Mouse (Mus musculus): ENCODE data around the gene Itgb7. TPM values are rescaled to one million over a fixed set of nuclear protein-coding genes. Genes with fewer than 3 reads are reported as not detected.

Itgb7 gene
- polyA plus RNA-seq, 1 experiment from 2014 or later, result 1.3 TPM

- Histone ChIP-seq H3K27ac (replicated peaks; ENCODE audit: low read depth, low read length) (no peak overlapping the region), H3K4me1 (ENCODE audit: control insufficient read depth, insufficient read depth, low read length) (no peaks in the 10 kb centered on the region), H3K36me3 (replicated peaks; ENCODE audit: control insufficient read depth, insufficient read depth, low read depth, low read length) (no peaks in the 10 kb centered on the region), H3K27me3 (ENCODE audit: control insufficient read depth, insufficient read depth, low read length) (no peaks in the 10 kb centered on the region), H3K4me2 (ENCODE audit: low read depth, low read length) (no peak overlapping the region), H3K9ac (replicated peaks; ENCODE audit: low read length) (no peak overlapping the region), H3K4me3 (ENCODE audit: low read depth, low read length) (no peak overlapping the region), H3K9me3 (replicated peaks; ENCODE audit: control insufficient read depth, low read length) (no peaks in the 10 kb centered on the region)
- 91% methylated on average over 14 of the region's 14 CpGs for WGBS
- DNase-seq (ENCODE audit: low spot score), result no peak
- ATAC-seq (replicated peaks; ENCODE audit: insufficient number of reproducible peaks, low FRiP score, low TSS enrichment, low read depth), result no peak
Observed at GRCm38 (mm10) chr15:102179924-102180323, 51.8 kb downstream of the Itgb7 start.

- Histone ChIP-seq H3K9me3 (replicated peaks; ENCODE audit: control insufficient read depth, low read length) (no peaks in the 10 kb centered on the region), H3K9ac (replicated peaks; ENCODE audit: low read length) (no peak overlapping the region), H3K36me3 (replicated peaks; ENCODE audit: control insufficient read depth, insufficient read depth, low read depth, low read length) (no peaks in the 10 kb centered on the region), H3K4me3 (ENCODE audit: low read depth, low read length) (no peak overlapping the region), H3K27me3 (ENCODE audit: control insufficient read depth, insufficient read depth, low read length) (no peaks in the 10 kb centered on the region), H3K4me1 (ENCODE audit: control insufficient read depth, insufficient read depth, low read length) (no peaks in the 10 kb centered on the region), H3K4me2 (ENCODE audit: low read depth, low read length) (no peak overlapping the region), H3K27ac (replicated peaks; ENCODE audit: low read depth, low read length) (no peak overlapping the region)
- 84% methylated on average over 9 of the region's 9 CpGs for WGBS
- ATAC-seq (replicated peaks; ENCODE audit: insufficient number of reproducible peaks, low FRiP score, low TSS enrichment, low read depth) (no peak), DNase-seq (ENCODE audit: low spot score) (no peak)
Observed at GRCm38 (mm10) chr15:102179106-102179505, 52.6 kb downstream of the Itgb7 start.

DNA sequence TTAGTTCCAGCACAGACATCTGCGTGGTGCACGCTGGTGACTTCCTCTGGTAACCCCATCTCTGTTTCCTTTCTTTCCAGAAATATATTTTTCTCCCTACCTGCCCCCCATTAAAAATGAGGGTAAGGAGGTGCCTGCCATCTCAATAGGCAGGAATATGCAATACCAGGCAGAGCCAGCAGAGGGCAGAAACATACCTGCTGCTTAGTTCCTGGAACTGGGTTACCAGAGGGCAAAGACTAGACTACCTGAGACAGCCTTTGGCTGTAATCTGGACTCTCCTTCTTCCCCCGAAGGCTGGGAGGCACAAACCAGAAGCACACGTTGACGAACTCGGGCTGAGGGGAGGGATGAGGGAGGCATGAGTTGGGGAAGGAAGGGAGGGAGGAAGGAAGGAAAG, 53.5 kb downstream of the Itgb7 start:
- Histone ChIP-seq H3K4me1 (ENCODE audit: control insufficient read depth, insufficient read depth, low read length) (no peaks in the 10 kb centered on the region), H3K27ac (replicated peaks; ENCODE audit: low read depth, low read length) (no peak overlapping the region), H3K4me3 (ENCODE audit: low read depth, low read length) (no peak overlapping the region), H3K4me2 (ENCODE audit: low read depth, low read length) (no peak overlapping the region), H3K9ac (replicated peaks; ENCODE audit: low read length) (no peak overlapping the region), H3K9me3 (replicated peaks; ENCODE audit: control insufficient read depth, low read length) (no peaks in the 10 kb centered on the region), H3K36me3 (replicated peaks; ENCODE audit: control insufficient read depth, insufficient read depth, low read depth, low read length) (no peaks in the 10 kb centered on the region), H3K27me3 (ENCODE audit: control insufficient read depth, insufficient read depth, low read length) (no peaks in the 10 kb centered on the region)
- WGBS, result 11% methylated on average over 6 of the region's 6 CpGs
- DNase-seq (ENCODE audit: low spot score), result peak; percentile 84
- ATAC-seq (replicated peaks; ENCODE audit: insufficient number of reproducible peaks, low FRiP score, low TSS enrichment, low read depth), result no peak

DNA sequence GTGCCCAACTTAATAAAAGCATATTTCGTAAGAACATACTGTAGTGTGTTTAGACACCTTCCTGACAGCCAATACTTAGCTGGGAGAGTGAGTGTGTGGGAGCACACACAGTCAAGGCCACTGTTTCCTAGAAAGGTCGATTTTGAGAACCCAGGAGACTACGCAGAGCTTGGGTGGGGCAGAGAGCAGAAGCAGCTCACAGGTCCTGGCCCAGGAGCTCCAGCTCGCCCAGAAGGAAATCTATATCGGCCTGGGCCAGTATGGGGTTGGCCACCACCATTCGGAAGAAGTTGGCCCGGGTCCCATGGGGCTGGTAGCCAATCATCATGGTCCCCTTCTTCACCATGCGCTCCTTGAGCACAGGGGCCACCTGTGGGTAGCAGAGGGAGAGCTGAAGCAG, 54.3 kb downstream of the Itgb7 start:
- WGBS, result 92% methylated on average over 8 of the region's 8 CpGs
- Histone ChIP-seq H3K4me1 (ENCODE audit: control insufficient read depth, insufficient read depth, low read length) (no peaks in the 10 kb centered on the region), H3K27ac (replicated peaks; ENCODE audit: low read depth, low read length) (no peak overlapping the region), H3K36me3 (replicated peaks; ENCODE audit: control insufficient read depth, insufficient read depth, low read depth, low read length) (no peaks in the 10 kb centered on the region), H3K4me2 (ENCODE audit: low read depth, low read length) (no peak overlapping the region), H3K9me3 (replicated peaks; ENCODE audit: control insufficient read depth, low read length) (no peaks in the 10 kb centered on the region), H3K9ac (replicated peaks; ENCODE audit: low read length) (no peak overlapping the region), H3K4me3 (ENCODE audit: low read depth, low read length) (no peak overlapping the region), H3K27me3 (ENCODE audit: control insufficient read depth, insufficient read depth, low read length) (no peaks in the 10 kb centered on the region)
- ATAC-seq (replicated peaks; ENCODE audit: insufficient number of reproducible peaks, low FRiP score, low TSS enrichment, low read depth) (no peak), DNase-seq (ENCODE audit: low spot score) (no peak)

- no peak overlapping the region for H3K9ac ChIP-seq (replicated peaks; ENCODE audit: low read length)
- WGBS, result 89% methylated on average over 7 of the region's 7 CpGs
- no peak overlapping the region for H3K4me3 ChIP-seq (ENCODE audit: low read depth, low read length)
- ATAC-seq (replicated peaks; ENCODE audit: insufficient number of reproducible peaks, low FRiP score, low TSS enrichment, low read depth) (no peak), DNase-seq (ENCODE audit: low spot score) (no peak)
- no peaks in the 10 kb centered on the region for H3K4me1 ChIP-seq (ENCODE audit: control insufficient read depth, insufficient read depth, low read length)
- no peaks in the 10 kb centered on the region for H3K27me3 ChIP-seq (ENCODE audit: control insufficient read depth, insufficient read depth, low read length)
- H3K36me3 ChIP-seq (replicated peaks; ENCODE audit: control insufficient read depth, insufficient read depth, low read depth, low read length), result no peaks in the 10 kb centered on the region
- H3K27ac ChIP-seq (replicated peaks; ENCODE audit: low read depth, low read length), result no peak overlapping the region
- no peaks in the 10 kb centered on the region for H3K9me3 ChIP-seq (replicated peaks; ENCODE audit: control insufficient read depth, low read length)
- no peak overlapping the region for H3K4me2 ChIP-seq (ENCODE audit: low read depth, low read length)
Observed at GRCm38 (mm10) chr15:102176571-102177316, 55.0 kb downstream of the Itgb7 start.

DNA sequence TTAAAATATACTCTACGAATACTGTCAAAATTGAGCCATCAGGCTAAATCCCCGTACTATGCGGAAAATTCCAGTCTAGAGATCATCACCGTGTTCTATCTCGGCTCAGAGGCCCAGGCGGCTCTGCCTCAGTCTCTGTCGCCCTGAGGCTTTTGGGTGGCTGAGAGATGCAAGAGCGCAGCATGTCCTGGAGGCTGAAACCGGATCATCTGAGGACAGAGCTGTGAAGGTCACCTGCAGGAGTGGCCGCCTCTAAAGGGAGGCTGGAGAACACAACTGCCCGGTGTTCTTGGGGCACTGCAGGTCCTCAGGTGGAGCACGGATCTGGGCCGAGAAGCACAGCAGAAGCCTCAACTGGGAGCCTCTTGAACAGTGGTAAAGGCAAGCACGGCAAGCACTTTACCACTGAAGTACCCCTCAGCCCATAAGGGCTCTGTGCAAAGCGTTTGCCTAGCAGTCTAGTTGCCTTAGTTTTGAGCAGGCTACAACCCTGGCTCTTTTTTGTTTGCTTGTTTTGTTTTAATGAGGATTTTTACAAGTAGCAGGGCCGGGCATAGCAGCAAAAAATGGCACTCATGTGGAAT, 55.9 kb downstream of the Itgb7 start:
- Histone ChIP-seq H3K27ac (replicated peaks; ENCODE audit: low read depth, low read length) (no peak overlapping the region), H3K4me2 (ENCODE audit: low read depth, low read length) (no peak overlapping the region)

GRCm38 (mm10) chr15:102173581-102173980, 58.2 kb downstream of the Itgb7 start:
- H3K4me2 ChIP-seq (ENCODE audit: low read depth, low read length), result no peak overlapping the region
- H3K27me3 ChIP-seq (ENCODE audit: control insufficient read depth, insufficient read depth, low read length), result no peaks in the 10 kb centered on the region
- no peak for DNase-seq (ENCODE audit: low spot score)
- ATAC-seq (replicated peaks; ENCODE audit: insufficient number of reproducible peaks, low FRiP score, low TSS enrichment, low read depth), result no peak
- 63% methylated on average over 3 of the region's 3 CpGs for WGBS
- H3K9ac ChIP-seq (replicated peaks; ENCODE audit: low read length), result no peak overlapping the region
- H3K4me1 ChIP-seq (ENCODE audit: control insufficient read depth, insufficient read depth, low read length), result no peaks in the 10 kb centered on the region
- no peak overlapping the region for H3K27ac ChIP-seq (replicated peaks; ENCODE audit: low read depth, low read length)
- H3K36me3 ChIP-seq (replicated peaks; ENCODE audit: control insufficient read depth, insufficient read depth, low read depth, low read length), result no peaks in the 10 kb centered on the region
- H3K4me3 ChIP-seq (ENCODE audit: low read depth, low read length), result no peak overlapping the region
- no peaks in the 10 kb centered on the region for H3K9me3 ChIP-seq (replicated peaks; ENCODE audit: control insufficient read depth, low read length)

More for the DNA sequence above, 55.9 kb downstream of the Itgb7 start:
- no peak for ATAC-seq (replicated peaks; ENCODE audit: insufficient number of reproducible peaks, low FRiP score, low TSS enrichment, low read depth)
- no peaks in the 10 kb centered on the region for H3K36me3 ChIP-seq (replicated peaks; ENCODE audit: control insufficient read depth, insufficient read depth, low read depth, low read length)
- no peak overlapping the region for H3K4me3 ChIP-seq (ENCODE audit: low read depth, low read length)
- 85% methylated on average over 16 of the region's 16 CpGs for WGBS
- no peaks in the 10 kb centered on the region for H3K9me3 ChIP-seq (replicated peaks; ENCODE audit: control insufficient read depth, low read length)
- H3K4me1 ChIP-seq (ENCODE audit: control insufficient read depth, insufficient read depth, low read length), result no peaks in the 10 kb centered on the region
- no peak for DNase-seq (ENCODE audit: low spot score)
- H3K9ac ChIP-seq (replicated peaks; ENCODE audit: low read length), result no peak overlapping the region
- no peaks in the 10 kb centered on the region for H3K27me3 ChIP-seq (ENCODE audit: control insufficient read depth, insufficient read depth, low read length)

DNA sequence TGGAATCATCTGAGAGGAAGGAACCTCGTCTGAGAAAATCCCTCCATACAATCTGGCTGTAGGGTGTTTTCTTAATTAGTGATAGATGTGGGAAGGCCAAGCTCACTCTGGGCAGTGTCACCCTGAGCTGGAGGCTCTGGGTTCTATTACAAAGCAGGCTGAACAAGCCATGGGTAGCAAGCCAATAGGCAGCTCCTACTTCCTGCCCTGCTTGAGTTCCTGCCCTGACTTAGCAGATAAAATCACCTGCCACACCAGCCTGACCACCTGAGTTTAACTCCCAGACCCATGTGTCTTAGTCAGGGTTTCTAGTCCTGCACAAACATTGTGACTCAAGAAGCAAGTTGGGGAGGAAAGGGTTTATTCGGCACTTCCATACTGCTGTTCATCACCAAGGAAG, 62.7 kb downstream of the Itgb7 start:
- H3K4me2 ChIP-seq (ENCODE audit: low read depth, low read length), result no peak overlapping the region
- H3K9me3 ChIP-seq (replicated peaks; ENCODE audit: control insufficient read depth, low read length), result no peaks in the 10 kb centered on the region
- no peak overlapping the region for H3K27ac ChIP-seq (replicated peaks; ENCODE audit: low read depth, low read length)
- H3K9ac ChIP-seq (replicated peaks; ENCODE audit: low read length), result no peak overlapping the region
- H3K4me1 ChIP-seq (ENCODE audit: control insufficient read depth, insufficient read depth, low read length), result no peaks in the 10 kb centered on the region
- no peaks in the 10 kb centered on the region for H3K27me3 ChIP-seq (ENCODE audit: control insufficient read depth, insufficient read depth, low read length)
- H3K36me3 ChIP-seq (replicated peaks; ENCODE audit: control insufficient read depth, insufficient read depth, low read depth, low read length), result no peaks in the 10 kb centered on the region
- 59% methylated on average over 2 of the region's 2 CpGs for WGBS
- DNase-seq (ENCODE audit: low spot score) (no peak), ATAC-seq (replicated peaks; ENCODE audit: insufficient number of reproducible peaks, low FRiP score, low TSS enrichment, low read depth) (no peak)
- no peak overlapping the region for H3K4me3 ChIP-seq (ENCODE audit: low read depth, low read length)
